In the genomic region with DNA sequence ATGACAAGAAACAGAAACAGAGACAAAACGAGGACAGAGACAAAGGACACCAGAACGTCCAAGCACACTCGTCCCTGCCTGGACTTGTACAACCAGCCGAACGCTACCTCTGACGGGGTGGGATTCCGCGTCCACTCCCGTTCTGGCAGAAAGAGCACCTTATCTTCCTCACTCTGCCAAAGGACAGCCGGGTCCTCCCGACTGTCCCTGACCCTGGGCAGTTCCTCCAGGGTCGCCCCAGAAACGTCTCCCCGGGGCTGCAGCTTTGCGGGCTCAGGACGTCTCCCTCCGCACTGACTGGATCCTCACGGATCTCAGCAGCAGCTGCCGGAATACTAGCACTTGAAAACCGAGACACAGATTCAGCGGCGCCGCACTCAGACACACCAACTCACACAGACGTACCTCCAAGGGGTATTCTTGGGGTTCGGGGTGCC, we compare ENCODE assay signal across 8 mouse cellular contexts.
DNase-seq lines count a peak whose midpoint lies in the region; ATAC-seq lines count a peak whose summit lies in the region.

No protein-coding gene starts in this region.

- H3K9me3 ChIP-seq in hindbrain, embryonic 11.5 days (ENCODE audit: control insufficient read depth, low read length), result peaks cover 48% of the 10 kb centered on the region
- peaks cover 52% of the 10 kb centered on the region for H3K9me3 ChIP-seq in stomach, embryonic 14.5 days (ENCODE audit: control insufficient read depth, low read depth, low read length)

- no peak overlapping the region for H3K4me3 ChIP-seq in hindbrain, embryonic 11.5 days (ENCODE audit: low read depth, low read length)
- H3K4me3 ChIP-seq in stomach, embryonic 14.5 days (ENCODE audit: low read depth, low read length), result no peak overlapping the region

- 74% methylated on average over 25 of the region's 25 CpGs for WGBS in hindbrain, embryonic 11.5 days
- WGBS in stomach, embryonic 14.5 days, result 75% methylated on average over 25 of the region's 25 CpGs

- peaks cover 7% of the 10 kb centered on the region; the same call in 1 of the 2 replicates for H3K36me3 ChIP-seq in hindbrain, embryonic 11.5 days (ENCODE audit: control insufficient read depth, insufficient read depth, low read length)
- no peaks in the 10 kb centered on the region for H3K36me3 ChIP-seq in stomach, embryonic 14.5 days (ENCODE audit: control insufficient read depth, insufficient read depth, low read length)

- no peak overlapping the region for H3K9ac ChIP-seq in hindbrain, embryonic 11.5 days (ENCODE audit: low read depth, low read length)
- H3K9ac ChIP-seq in stomach, embryonic 14.5 days (replicated peaks; ENCODE audit: low read depth, low read length), result no peak overlapping the region

- H3K4me2 ChIP-seq in hindbrain, embryonic 11.5 days (replicated peaks; ENCODE audit: low read depth, low read length), result no peak overlapping the region
- no peak overlapping the region for H3K4me2 ChIP-seq in stomach, embryonic 14.5 days (replicated peaks; ENCODE audit: low read depth, low read length)

- DNase-seq in adrenal gland, postnatal 25 days, result peak; percentile 4
- no peak for DNase-seq in adrenal gland, adult 8-10 months
- DNase-seq in thymus, postnatal 0 days (ENCODE audit: low spot score), result peak; percentile 6
- DNase-seq in thymus, postnatal 14 days, result no peak
- peak; percentile 28 for DNase-seq in hindbrain, embryonic 11.5 days (ENCODE audit: low spot score)
- peak; percentile 6 for DNase-seq in lung, postnatal 10 days

- H3K27me3 ChIP-seq in hindbrain, embryonic 11.5 days (ENCODE audit: control insufficient read depth, insufficient read depth, low read length), result peaks cover 10% of the 10 kb centered on the region; the same call in 1 of the 2 replicates
- no peaks in the 10 kb centered on the region for H3K27me3 ChIP-seq in stomach, embryonic 14.5 days (ENCODE audit: control insufficient read depth, insufficient read depth, low read length)

- H3K4me1 ChIP-seq in hindbrain, embryonic 11.5 days (replicated peaks; ENCODE audit: control insufficient read depth, insufficient read depth, low read length), result no peaks in the 10 kb centered on the region
- no peaks in the 10 kb centered on the region for H3K4me1 ChIP-seq in stomach, embryonic 14.5 days (ENCODE audit: control insufficient read depth, insufficient read depth, low read length)

- ATAC-seq in hindbrain, embryonic 11.5 days (ENCODE audit: low FRiP score), result peak; percentile 60
- ATAC-seq in stomach, embryonic 14.5 days (ENCODE audit: insufficient number of reproducible peaks, insufficient read depth, low FRiP score, low read depth), result peak; percentile 47
- ATAC-seq in activated CD4-positive, CD25-positive, alpha-beta regulatory T cell, adult 4 months, result no peak

- H3K27ac ChIP-seq in hindbrain, embryonic 11.5 days (ENCODE audit: low read depth, low read length), result no peak overlapping the region
- H3K27ac ChIP-seq in stomach, embryonic 14.5 days (ENCODE audit: low read length), result no peak overlapping the region

Comparison
In these comparisons a context has a peak if more than half of its experiments do, and no peak if none do; other contexts are left out.
1. DNase-seq: peak in adrenal gland, postnatal 25 days (single experiment), thymus, postnatal 0 days (single experiment), hindbrain, embryonic 11.5 days (single experiment) and lung, postnatal 10 days (single experiment); none in adrenal gland, adult 8-10 months (single experiment) and thymus, postnatal 14 days (single experiment).